Mouse (Mus musculus) testis, postnatal 14 days (tissue): ENCODE measurements around the gene Bank1.

Experiments used
- DNase-seq: peaks from one replicate; pipeline ENCODE4 v3.0.0; 2021; ENCODE audit warnings: low spot score

The Bank1 gene

DNA sequence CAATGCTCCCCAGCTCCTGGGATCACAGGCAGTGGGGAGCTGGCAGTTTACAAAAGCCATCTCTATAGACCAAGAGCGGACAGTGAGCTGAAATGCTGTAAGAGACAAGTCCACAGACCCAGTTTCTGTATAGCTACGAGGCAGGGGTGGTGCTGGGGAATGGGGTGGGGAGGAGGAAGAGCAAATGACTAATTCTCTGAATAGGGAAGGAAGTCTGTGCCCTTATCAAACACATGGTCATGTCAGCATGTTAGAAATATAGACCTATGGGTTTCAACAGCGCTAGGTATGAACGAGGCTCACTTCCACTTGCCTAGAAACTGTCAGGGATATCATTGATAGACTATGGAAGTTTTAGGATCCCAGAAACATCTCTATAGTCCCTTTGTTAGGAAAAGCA, 73.0 kb downstream of the Bank1 start:
- DNase-seq: no peak

DNA sequence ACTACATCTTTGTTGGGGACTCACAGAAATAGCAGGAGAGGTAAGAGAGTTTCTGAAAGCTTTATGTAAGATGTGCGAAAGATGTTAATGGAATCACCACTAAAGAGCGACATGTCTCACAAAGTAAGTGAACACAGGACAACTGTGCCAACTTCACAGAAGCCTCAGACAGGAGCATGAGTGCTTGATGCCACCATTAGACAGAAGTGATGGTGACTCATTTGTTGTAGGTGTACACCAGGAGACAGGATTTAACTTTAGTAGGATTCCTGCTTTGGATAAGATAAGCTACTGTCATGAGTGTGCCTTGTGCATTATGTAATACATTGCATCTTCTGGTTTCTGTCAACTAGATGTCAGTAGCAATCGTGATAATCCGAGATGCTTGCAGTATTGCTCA, 74.3 kb downstream of the Bank1 start:
- no peak for DNase-seq

DNA sequence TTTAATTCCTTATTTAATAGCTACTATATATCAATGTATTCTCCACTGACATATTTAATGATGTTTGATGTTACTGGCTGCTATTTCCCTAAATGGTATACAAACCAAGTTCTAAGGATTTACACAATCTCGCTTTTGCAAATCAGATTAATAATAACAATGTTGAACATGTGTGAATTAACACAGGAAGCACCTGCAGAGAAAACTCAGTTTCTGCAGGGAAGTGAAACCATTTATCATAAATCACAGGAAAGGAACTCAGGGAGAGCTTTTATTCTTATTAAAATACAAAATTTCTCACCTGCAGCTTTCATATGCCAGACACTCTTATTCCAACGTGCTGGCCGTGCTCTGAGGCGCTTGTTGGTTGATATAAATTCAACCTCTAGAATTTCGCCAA, 78.5 kb downstream of the Bank1 start:
- no peak for DNase-seq

DNA sequence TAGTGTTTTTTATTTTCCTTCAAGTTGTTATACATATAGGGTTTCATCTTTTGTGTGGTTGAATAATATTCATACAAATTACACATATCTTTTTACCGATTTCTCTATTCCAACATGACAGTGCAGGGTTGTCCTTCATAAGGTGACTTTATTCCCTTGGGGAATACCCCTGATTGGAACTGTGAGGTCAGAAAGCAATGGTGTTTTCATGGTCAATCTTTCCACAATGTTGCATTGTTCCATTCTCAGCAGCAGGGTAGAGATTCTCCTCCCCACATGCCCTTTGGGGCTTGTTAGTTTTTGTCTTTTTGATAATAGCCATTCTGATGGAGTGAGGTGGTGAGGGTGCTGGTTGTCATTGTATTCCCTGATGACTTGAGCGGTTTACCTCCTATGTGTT, 80.9 kb downstream of the Bank1 start:
- no peak for DNase-seq

DNA sequence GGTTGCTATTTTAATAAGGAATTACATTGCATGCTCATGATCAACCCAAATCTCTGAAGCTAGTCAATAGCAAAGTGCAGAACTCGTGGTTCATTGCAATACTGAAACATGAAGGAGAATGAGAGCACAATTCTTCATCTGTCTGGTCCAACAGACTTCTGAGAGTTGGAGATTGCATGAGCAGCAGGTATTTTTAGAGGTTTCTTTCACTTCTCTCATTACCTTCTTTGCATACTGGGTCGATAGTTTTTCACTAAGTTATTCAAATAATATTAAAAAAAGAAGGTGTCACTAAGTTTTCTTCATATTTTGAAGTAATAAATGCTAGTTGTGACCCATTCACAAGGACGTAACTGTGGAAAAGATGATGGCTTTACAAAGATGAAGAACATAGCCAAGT, 87.1 kb downstream of the Bank1 start:
- no peak for DNase-seq

DNA sequence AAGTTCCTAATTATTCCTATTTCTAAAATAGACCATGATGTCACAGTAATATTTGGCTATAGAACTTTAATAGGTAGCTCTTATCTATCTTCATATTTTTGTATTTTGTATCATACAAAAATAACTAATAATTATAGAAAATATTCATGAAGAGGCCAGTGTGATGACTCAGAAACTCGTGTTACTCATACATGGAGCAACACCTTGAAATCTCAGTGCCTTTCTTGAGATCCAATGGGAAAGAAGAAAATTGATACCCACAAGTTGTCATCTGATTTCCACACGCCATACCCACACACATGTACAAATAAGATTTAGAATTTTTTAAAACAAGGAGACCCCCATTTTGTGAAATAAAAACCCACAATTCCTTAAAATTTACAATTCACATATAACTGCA, 92.4 kb downstream of the Bank1 start:
- no peak for DNase-seq

DNA sequence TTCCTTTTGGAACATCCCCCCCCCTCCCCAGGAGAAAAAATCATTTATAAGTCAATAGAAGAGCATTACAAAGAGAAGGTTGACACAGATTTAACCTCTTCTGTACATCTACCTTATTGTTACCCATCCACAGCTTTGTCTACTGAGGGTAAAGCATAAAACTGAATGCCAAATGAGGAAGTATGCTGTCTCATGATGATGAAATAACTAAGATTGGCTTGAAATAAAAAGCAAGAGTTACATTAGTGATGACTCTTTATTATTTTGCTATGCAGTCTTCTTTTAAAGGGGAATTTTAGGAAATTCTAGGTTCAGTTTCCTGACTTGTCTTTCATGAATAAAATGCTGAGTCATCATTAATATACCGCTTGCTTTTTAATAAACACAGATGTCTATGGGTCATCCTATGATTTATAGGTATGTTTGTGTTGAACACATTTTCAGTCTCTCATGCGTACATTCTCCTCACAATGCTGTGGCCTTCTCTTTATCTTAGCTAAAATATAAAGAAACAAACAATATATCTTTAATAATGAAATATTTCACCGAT, 95.2 kb downstream of the Bank1 start:
- no peak for DNase-seq

DNA sequence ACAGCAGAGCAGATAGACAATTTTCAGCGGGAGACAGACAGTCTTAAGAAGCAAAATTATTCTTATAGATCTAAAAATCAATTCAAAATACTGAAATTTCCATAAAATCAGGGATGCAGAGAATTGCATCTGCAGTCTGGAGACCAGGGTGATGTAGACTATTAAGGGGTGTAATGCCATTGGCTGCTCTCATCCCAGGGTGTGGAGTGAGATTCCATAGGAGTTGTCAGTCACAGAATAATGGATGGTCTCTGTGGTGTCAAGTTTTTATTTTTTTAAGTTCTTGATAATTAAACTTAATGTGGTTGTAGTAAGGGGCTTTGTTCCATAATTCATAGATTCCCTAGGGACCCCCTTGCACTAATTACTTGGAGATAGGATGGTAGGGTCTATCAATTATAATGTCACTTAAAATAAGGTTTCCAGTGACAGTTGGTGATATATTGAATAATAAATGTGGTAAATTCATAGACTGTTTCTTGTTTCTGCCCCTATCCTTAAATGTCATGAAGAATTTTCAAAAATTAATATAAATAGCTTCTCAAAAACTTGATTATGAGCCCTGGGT, 136.1 kb downstream of the Bank1 start:
- DNase-seq: no peak

DNA sequence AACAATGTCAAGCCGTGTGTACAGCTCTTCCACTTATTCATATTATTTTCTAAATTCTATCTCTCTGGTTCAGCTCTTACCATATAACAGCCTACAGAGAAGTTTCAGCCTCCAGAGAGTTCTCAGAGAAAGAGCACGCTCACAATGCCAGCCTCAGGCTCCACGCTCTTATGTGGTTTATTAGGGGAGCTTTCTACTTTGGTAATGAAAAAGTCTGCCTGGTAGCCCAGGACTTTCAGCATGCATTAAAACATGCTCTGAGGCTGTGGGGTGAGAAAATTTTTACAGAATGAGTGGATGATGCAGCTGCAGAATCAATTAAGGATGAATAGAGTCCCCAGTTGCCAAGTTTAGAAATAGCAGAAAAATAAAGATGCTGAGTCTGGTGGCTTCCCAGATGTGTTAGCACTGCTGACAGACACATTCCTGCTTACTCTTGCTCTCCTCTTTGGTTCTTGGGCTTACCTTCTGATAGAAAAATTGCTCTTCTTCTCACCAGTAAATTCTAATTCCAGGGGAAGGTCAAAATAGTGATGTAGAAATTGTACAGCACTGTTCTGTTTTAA, 139.2 kb downstream of the Bank1 start:
- no peak for DNase-seq

DNA sequence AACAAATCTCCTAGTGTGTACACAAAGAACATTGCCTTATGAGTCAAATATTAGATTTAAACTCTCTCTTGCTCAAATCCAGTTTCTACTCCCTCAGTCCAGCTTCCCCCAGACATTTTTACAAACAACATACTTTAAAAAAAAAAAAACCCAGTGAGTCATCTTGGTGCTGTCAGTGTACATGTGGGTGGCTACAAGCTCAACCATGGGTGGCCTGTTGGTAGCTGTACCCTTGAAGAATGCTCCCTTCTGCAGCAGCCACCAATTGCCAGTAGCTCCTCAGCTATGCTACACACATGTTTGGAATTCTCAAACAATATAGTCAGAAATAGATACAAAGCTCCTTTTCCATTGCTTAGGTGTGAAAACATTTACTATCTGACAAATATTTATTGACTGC, 154.2 kb downstream of the Bank1 start:
- DNase-seq: no peak

DNA sequence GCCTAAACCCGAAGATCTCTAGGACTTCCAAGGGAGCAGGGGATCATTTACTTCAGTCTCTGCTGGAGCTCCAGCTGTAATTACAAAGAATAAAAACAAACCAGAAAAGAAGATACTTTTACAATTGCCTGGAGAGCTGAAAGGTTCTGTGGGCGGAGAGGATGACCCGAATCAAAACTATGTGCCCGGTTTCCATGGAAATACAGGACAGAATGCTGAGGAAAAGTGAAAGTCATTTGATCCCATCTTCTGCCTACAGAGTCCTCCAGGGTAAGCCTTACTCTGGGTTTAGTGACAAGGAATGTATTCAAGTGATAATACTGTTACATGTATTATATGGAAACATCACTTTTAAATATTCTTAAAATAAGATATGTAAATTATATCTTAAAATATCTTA, 157.8 kb downstream of the Bank1 start:
- no peak for DNase-seq

DNA sequence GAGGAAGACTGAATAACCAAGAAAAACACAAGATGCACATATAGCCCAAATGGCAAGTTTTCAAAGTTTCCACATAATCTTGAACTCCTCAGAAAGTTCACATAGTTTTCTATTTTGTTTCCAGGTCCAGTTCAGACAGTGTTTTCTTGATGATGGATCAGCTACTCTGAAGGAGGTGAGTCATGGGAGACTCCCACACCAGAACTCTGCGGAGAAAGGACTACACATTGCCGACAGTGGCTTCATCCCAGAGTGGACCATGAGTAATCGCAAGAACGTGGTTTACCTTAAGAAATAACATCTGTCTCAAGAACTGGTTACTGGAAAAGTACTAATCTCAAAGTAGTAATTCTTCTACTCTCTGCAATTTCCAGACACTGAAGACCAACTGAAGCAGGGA, 159.2 kb downstream of the Bank1 start:
- no peak for DNase-seq

DNA sequence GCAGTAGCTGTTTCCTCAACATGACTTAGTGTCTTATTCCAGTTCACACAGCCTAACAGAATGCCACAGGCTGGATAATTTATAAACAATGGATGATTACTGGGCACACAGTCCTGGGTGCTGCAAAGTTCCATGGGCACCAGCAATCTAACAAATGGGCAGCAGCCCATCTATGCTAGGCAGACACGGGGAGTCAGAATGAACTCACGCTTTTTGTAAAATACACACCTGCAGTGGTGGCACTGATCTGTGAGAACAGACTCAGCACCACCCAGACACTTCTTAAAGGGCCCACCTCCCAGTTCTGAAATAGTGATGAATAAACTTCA, 159.9 kb downstream of the Bank1 start:
- no peak for DNase-seq

DNA sequence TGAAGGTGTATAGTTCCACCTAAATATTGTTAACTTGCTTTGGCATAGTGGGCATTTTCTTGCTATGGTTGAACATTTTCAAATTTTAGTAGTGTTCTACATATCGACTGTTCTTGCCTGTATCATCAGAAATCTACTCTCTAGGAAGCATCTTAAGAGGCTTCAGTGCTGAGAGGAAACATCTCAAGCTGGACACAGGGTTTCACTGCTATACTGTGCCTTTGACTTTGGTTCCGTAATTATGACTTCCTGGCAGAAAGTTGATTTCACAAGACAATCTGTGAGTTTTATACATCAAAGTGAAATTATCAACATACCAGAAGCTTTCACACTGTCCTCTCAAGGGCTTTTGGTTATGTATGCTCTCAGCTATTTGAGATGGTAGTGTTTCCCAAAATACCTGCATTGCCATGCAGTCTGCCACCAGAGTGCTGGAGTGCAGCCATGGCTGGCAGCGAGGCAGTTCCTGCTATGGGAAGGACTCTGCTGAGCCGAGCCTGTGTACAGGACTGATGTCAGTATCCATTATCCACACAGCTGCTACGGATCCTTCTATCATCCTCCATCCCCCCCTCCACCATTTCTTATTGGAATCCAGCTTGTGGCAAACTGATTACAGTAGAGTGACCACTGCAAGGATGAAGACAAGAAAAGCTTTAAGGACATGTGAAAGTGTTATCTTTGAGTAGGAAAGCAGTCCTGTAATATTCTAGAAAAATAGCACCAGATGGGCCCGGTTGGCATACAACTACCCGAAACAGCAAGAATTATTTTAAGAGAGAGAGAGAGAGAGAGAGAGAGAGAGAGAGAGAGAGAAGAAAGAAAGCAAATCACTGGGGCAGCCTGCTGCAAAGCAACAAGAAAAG, 160.5 kb downstream of the Bank1 start:
- no peak for DNase-seq

DNA sequence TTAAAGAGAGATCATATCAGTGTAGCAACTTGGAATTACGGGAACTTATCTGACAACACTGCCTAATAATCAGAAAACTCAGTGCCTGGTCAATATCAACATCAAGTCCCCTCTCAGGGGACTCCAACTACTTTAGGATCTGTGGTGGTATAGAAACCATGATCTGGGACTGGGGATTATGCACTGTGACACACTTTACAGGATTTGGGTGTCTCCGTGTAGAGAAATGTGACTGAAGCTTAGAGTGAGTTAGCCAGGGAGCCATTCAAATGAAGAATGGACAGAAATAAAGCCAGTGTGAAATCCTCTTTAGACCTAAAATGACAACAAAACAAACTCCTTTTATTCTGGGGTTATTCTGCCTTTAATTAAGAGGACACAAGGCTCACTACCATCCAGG, 167.8 kb downstream of the Bank1 start:
- no peak for DNase-seq

DNA sequence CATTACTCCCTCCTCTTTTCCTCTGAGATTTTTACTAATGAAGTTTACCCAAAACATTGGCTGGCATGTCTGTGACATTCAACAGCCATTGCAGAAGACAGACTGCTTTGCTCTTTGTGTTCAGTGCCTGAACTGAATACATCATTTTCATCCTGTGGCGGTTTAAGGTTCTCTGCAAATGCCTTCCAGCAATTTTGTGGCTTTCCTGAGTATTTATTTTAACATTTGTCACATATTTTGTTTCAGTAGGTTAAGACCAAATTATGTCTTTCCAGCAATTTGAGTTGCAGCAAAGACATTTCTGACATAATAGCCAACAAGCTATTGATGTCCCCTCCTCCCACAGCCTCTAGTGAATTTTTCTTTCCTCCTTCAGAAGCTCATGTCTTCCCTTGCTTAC, 170.3 kb downstream of the Bank1 start:
- no peak for DNase-seq

DNA sequence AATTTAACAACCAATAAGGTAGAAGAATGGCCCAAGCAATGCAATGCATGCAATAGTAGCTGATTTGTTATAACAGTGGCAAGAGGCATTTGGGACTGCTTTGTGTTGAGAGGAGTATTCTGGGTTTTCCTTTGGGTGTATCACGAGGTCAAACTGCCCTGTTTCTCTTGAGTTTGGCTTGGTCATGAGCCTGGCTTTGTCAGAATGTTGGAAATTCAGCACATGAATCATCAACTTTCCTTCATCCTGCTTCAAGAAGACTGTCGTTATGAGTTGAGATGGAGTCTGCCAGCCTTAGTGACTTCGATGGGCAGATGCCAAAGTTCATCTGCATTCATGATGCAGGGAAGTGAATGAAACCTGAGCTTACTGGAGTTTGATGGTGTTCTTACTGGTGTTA, 175.0 kb downstream of the Bank1 start:
- no peak for DNase-seq

DNA sequence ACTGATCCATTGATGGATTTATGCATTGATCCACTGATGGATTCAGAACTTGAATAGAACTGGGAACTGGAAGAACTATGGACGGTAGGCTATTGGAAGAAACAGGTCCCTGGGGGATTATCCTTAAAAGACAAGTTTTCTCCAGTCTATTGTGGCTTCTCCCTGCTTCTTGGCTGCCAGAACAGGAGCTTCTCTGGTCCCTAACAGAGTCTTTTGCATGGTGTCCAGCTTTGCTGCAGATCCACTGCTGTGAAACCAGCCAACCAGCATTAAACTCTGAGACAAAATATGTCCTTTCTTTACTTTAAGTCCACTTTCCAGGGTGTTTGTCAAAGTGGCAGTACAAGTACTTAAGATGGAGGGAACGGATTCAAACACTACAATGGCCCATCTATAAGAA, 178.7 kb downstream of the Bank1 start:
- DNase-seq: no peak

DNA sequence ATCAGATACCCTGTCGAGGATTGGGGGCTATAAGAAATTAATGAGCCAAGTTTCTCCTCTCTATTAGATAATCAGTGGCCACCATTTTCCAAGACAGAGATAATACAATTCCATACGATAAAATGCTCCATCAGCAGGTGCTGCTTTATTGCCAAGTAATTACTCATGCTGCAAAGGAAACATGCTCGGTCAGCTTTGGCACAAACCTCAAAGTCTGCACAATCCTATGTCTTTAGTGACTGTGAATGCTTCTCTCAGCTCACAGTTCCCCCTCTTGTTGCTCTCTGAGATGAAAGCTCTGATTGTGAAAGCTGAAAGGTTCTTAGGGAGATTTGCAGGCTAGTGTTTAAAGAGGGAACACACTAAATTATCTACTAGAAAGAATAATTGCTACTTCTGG, 193.9 kb downstream of the Bank1 start:
- DNase-seq: no peak

DNA sequence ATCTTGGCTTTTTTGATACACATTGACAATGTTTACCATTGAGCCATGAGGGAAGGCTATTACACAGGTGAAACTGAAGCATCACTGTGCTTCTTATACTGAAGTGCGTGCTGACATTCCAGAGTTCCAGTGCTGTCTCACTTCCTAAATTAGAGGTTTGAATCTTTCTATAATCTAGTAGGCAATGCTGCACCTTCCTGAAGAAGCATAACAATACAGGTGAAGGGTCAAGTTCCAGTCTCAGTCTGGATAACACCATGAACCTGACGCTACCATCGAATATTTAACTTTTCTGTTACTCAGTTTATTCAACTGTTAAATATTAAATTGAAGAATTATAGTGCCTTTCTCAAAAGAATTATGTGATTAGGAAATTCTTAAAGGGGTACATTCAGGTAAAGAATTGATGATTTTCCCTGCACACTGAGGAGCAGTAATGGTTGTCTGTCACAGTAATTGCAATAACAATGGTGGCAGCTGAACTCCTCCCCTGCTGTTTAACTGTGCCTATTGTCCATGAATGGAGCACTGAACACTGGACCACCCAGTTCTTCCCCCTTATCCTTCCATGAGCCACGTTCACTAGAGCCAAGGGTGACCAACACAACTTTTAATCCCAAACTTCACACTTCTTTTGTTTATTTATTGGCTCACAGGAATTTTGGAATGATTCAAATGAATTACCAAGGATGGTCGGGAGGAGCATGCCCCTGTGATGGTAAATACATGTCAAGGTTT, 210.2 kb downstream of the Bank1 start:
- DNase-seq: no peak

DNA sequence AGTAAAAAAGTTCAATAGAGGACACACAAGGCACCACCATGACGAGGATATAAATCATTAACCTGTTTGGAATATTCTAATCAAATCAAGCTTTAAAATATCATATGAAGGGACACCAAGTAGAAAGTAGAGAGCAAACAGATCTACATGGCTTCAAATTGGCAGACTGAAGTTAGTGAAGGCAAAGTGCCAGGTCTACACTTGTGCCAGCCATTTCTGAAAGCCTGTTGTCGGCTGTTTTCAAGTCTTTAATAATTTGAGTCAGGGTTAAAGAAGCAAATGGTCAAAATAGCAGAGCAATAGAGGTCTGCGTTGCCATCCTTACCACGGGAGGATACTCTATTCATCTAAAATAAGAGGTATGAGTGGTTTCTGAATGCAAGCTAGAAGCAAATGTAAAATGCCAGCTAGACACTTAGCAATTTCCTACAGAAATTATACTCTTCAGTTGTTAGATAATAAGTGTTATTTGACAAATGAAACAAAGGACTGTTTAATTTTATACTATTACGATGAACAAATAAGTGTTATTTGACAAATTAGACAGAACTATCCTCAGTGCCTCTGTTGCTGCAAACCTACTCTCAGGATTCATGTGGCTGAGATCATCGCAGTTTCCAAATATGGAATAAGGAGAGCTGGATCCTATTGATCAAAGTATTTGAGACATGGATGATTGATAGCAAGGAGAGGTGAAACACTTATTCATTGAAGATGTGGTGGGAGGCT, 216.3 kb downstream of the Bank1 start:
- DNase-seq: no peak

DNA sequence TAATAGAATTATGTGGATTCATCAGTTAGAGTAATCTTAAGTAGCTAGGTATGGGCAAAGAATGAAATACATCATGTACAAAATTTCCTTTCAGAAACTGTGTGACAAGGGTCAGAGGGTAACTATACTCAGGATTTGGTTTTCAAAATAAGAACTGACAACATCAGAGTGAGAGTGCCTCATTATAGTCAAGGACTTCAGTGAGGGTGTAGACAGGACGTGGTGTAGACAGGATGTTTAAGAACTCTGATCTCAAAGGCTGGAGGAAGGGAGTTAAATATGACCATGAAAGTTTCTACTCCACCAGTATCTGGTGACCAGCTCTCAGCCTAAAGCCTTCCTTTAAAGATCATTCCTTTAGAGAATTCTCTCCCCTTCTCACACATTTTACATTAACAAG, 219.4 kb downstream of the Bank1 start:
- DNase-seq: no peak
